Mouse (Mus musculus): ENCODE measurements at regions not wholly inside any gene's neighbourhood (a gene's known extent, or its start where the extent isn't known, plus 50 kb on each side); places are given as distances from the start of the nearest gene placed in this dataset.

GRCm38 (mm10) chr13:116003733-116004132, 305.8 kb downstream of the Isl1 start:
- H3K4me1 ChIP-seq (replicated peaks): no peaks in the 10 kb centered on the region
- WGBS: 67% methylated on average over 1 of the region's 1 CpGs
- H3K27ac ChIP-seq (ENCODE audit: poor library complexity, severe bottlenecking): no peak overlapping the region
- no peaks in the 10 kb centered on the region for H3K9me3 ChIP-seq (replicated peaks)
- H3K9ac ChIP-seq: no peak overlapping the region
- no peaks in the 10 kb centered on the region for H3K36me3 ChIP-seq
- no peaks in the 10 kb centered on the region for H3K27me3 ChIP-seq (replicated peaks)
- H3K4me3 ChIP-seq: no peak overlapping the region
- ATAC-seq (ENCODE audit: insufficient number of reproducible peaks, low FRiP score): no peak
- no peak overlapping the region for H3K4me2 ChIP-seq

DNA sequence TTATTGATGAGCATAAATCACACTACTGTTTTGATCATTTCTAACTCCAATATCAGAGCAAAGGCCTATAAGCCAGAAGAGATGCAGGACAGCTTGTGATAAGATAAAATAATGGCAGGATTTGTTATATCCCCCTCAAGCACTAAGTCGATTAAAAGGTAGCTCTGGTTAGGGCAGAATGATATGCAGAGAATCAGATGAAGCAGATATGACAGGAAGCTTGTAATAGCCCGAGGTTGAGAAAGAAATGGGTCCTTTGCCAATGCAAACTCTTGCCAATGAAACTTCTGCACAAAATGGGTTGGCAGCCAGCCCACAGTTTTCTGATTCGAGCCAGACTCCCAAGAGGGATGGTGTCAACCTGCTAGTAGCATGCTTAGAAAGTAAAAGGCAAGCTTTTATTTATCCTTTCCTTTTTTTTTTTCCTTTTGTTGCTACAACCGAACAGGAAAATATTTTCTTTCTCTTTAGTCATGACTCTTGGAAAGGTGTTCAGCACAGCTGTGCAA, 307.0 kb downstream of the Isl1 start:
- Histone ChIP-seq H3K9me3 (replicated peaks) (no peaks in the 10 kb centered on the region), H3K4me1 (replicated peaks) (no peaks in the 10 kb centered on the region), H3K27ac (ENCODE audit: poor library complexity, severe bottlenecking) (no peak overlapping the region), H3K4me2 (no peak overlapping the region), H3K9ac (no peak overlapping the region), H3K36me3 (no peaks in the 10 kb centered on the region), H3K27me3 (replicated peaks) (no peaks in the 10 kb centered on the region), H3K4me3 (no peak overlapping the region)
- ATAC-seq (ENCODE audit: insufficient number of reproducible peaks, low FRiP score): no peak
- WGBS: 37% methylated on average over 4 of the region's 4 CpGs

GRCm38 (mm10) chr13:115990591-115990990, 318.9 kb downstream of the Isl1 start:
- Histone ChIP-seq H3K27me3 (replicated peaks) (no peaks in the 10 kb centered on the region), H3K9ac (no peak overlapping the region), H3K4me1 (replicated peaks) (no peaks in the 10 kb centered on the region), H3K4me3 (no peak overlapping the region), H3K27ac (ENCODE audit: poor library complexity, severe bottlenecking) (no peak overlapping the region), H3K9me3 (replicated peaks) (no peaks in the 10 kb centered on the region), H3K4me2 (no peak overlapping the region), H3K36me3 (no peaks in the 10 kb centered on the region)
- no peak for ATAC-seq (ENCODE audit: insufficient number of reproducible peaks, low FRiP score)
- WGBS: 59% methylated on average over 3 of the region's 3 CpGs

DNA sequence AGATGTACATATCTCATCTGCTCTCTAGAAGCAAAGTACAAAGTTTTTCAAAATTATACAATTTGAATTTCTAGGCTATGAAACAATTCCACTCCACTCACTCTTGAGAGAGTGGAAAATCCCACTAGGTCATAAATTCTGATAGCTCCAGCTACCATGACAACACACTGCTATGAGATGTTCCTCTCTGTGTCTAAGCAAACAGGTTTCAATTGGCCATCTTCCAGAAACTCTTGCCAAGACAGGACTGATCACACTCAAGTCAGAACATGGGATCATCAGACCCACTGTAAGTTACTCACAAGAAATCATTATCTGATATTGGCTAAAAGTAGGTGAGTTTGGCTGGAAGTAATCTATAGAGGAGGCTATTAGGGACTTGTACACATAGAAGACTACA, 320.4 kb downstream of the Isl1 start:
- Histone ChIP-seq H3K27ac (ENCODE audit: poor library complexity, severe bottlenecking) (no peak overlapping the region), H3K9ac (no peak overlapping the region), H3K27me3 (replicated peaks) (no peaks in the 10 kb centered on the region), H3K4me2 (no peak overlapping the region), H3K36me3 (no peaks in the 10 kb centered on the region), H3K9me3 (replicated peaks) (no peaks in the 10 kb centered on the region), H3K4me3 (no peak overlapping the region), H3K4me1 (replicated peaks) (no peaks in the 10 kb centered on the region)
- ATAC-seq (ENCODE audit: insufficient number of reproducible peaks, low FRiP score): no peak

- no peaks in the 10 kb centered on the region for H3K9me3 ChIP-seq (replicated peaks)
- no peaks in the 10 kb centered on the region for H3K4me1 ChIP-seq (replicated peaks)
- H3K36me3 ChIP-seq: no peaks in the 10 kb centered on the region
- no peak for ATAC-seq (ENCODE audit: insufficient number of reproducible peaks, low FRiP score)
- H3K27me3 ChIP-seq (replicated peaks): no peaks in the 10 kb centered on the region
- H3K4me2 ChIP-seq: no peak overlapping the region
- 82% methylated on average over 2 of the region's 2 CpGs for WGBS
- H3K27ac ChIP-seq (ENCODE audit: poor library complexity, severe bottlenecking): no peak overlapping the region
- H3K4me3 ChIP-seq: no peak overlapping the region
- H3K9ac ChIP-seq: no peak overlapping the region
These were observed 323.2 kb downstream of the Isl1 start for GRCm38 (mm10) chr13:115986282-115986681.

- H3K27me3 ChIP-seq (replicated peaks): no peaks in the 10 kb centered on the region
- no peak overlapping the region for H3K4me3 ChIP-seq
- WGBS: 72% methylated on average over 3 of the region's 3 CpGs
- ATAC-seq (ENCODE audit: insufficient number of reproducible peaks, low FRiP score): no peak
- no peak overlapping the region for H3K9ac ChIP-seq
- H3K36me3 ChIP-seq: no peaks in the 10 kb centered on the region
- no peak overlapping the region for H3K27ac ChIP-seq (ENCODE audit: poor library complexity, severe bottlenecking)
- no peaks in the 10 kb centered on the region for H3K4me1 ChIP-seq (replicated peaks)
- H3K4me2 ChIP-seq: no peak overlapping the region
- H3K9me3 ChIP-seq (replicated peaks): no peaks in the 10 kb centered on the region
These were observed 323.8 kb downstream of the Isl1 start for GRCm38 (mm10) chr13:115985715-115986114.

- Histone ChIP-seq H3K9me3 (replicated peaks) (no peaks in the 10 kb centered on the region), H3K4me3 (no peak overlapping the region), H3K4me2 (no peak overlapping the region), H3K9ac (no peak overlapping the region), H3K27me3 (replicated peaks) (no peaks in the 10 kb centered on the region), H3K4me1 (replicated peaks) (no peaks in the 10 kb centered on the region), H3K27ac (ENCODE audit: poor library complexity, severe bottlenecking) (no peak overlapping the region), H3K36me3 (no peaks in the 10 kb centered on the region)
- ATAC-seq (ENCODE audit: insufficient number of reproducible peaks, low FRiP score): no peak
- 34% methylated on average over 3 of the region's 3 CpGs for WGBS
These were observed 331.6 kb downstream of the Isl1 start for GRCm38 (mm10) chr13:115977890-115978203.

DNA sequence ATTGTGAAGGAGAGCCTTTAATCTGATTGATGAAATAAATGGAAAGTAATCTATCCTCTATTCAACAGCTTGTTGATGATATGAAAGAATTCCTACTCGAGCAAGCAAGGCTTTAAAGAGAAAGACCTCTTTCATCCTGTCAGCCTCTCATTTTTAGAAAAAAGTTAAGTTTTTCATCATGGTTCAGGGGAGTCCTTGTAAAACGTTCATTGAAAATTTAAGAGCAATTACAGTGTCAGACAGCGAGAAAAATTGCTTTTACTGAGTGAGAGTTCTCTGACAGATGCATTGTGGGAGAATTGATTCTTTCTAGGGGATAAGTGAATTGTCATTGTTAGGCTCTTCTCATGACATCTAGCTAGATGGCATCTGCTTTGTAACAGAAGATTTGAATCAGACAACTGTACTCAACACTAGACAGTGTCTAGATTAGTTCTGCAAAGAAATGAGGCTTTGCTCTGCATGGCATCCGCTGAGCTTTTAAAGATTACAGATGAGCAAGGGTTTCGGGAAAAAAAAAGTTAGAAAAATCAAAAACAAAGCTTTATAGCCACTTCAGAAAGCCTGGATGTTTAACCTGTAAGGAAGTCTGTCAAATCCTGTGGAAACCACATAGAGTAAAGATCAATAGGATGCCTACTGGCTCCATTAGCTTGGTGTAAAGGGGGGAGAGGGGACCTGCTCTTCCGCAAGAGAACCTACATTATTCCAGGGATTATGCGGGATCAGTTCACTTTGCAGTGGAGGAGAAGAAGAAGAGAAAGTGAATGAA, 332.2 kb downstream of the Isl1 start:
- Histone ChIP-seq H3K4me1 (replicated peaks) (no peaks in the 10 kb centered on the region), H3K27ac (ENCODE audit: poor library complexity, severe bottlenecking) (no peak overlapping the region), H3K4me2 (no peak overlapping the region), H3K9ac (no peak overlapping the region), H3K36me3 (no peaks in the 10 kb centered on the region), H3K9me3 (replicated peaks) (no peaks in the 10 kb centered on the region), H3K4me3 (no peak overlapping the region), H3K27me3 (replicated peaks) (no peaks in the 10 kb centered on the region)
- ATAC-seq (ENCODE audit: insufficient number of reproducible peaks, low FRiP score): no peak
- WGBS: 51% methylated on average over 7 of the region's 7 CpGs

All from heart, embryonic 12.5 days (tissue).